Mouse (Mus musculus): ENCODE measurements at regions not wholly inside any gene's neighbourhood (a gene's known extent, or its start where the extent isn't known, plus 50 kb on each side); places are given as distances from the start of the nearest gene placed in this dataset.

GRCm38 (mm10) chr8:25366181-25366580 lies 542.0 kb upstream of the Adam5 start:
- no peak for TF ChIP-seq CTCF (IDR thresholded peaks at IDR 0.05; ENCODE audit: low read depth)
- no peak for TF ChIP-seq EP300 (optimal IDR thresholded peaks at IDR 0.05)

Data from stomach, postnatal 0 days (tissue).